Mouse (Mus musculus) G1E (cell line): ENCODE measurements around the gene Pecr. TPM values are rescaled to one million over a fixed set of nuclear protein-coding genes. Genes with fewer than 3 reads are reported as not detected.

Experiments
- ATAC-seq: 2 replicates; pipeline ENCODE4 v1.8.0; 2016; ENCODE audit warnings: mild to moderate bottlenecking; ENCODE audit not compliant: insufficient number of reproducible peaks, poor library complexity, low FRiP score, severe bottlenecking; ENCODE audit errors: extremely low read depth
- DNase-seq: peaks from one replicate; pipeline ENCODE4 v3.0.0; 2012; ENCODE audit warnings: low spot score
- H3K27me3 ChIP-seq: 2 replicates; pipeline ENCODE4 v1.6.1; 2012; ENCODE audit warnings: mild to moderate bottlenecking, low read length, inconsistent platforms; ENCODE audit not compliant: insufficient read depth
- H3K36me3 ChIP-seq: replicated peaks from 2 replicates; pipeline ENCODE3; 2012; ENCODE audit warnings: mild to moderate bottlenecking, inconsistent platforms
- H3K4me1 ChIP-seq: 2 replicates; pipeline ENCODE4 v1.6.1; 2012; ENCODE audit warnings: low read depth, low read length, inconsistent platforms, mixed read lengths; ENCODE audit not compliant: insufficient read depth
- H3K4me3 ChIP-seq: 2 replicates; pipeline ENCODE4 v1.5.1; 2012; ENCODE audit warnings: low read depth, mild to moderate bottlenecking, inconsistent platforms, low read length, moderate library complexity, mixed read lengths
- H3K9me3 ChIP-seq: replicated peaks from 2 replicates; pipeline ENCODE4 v1.6.1; 2012; ENCODE audit warnings: inconsistent platforms
- CTCF ChIP-seq: IDR thresholded peaks from 2 replicates; pipeline ENCODE4 v1.5.1; 2012; ENCODE audit warnings: low read depth, low read length, inconsistent platforms, mixed read lengths
- GATA1 ChIP-seq: IDR thresholded peaks from 2 replicates; pipeline ENCODE4 v1.6.1; 2012; ENCODE audit warnings: borderline replicate concordance, low read length, inconsistent platforms, mixed read lengths
- GATA2 ChIP-seq: IDR thresholded peaks from 2 replicates; pipeline ENCODE4 v1.6.1; 2012; ENCODE audit warnings: low read depth, low read length, inconsistent platforms, borderline replicate concordance
- POLR2AphosphoS5 ChIP-seq: IDR thresholded peaks from 2 replicates; pipeline ENCODE4 v1.6.1; 2012; ENCODE audit warnings: low read depth, low read length, inconsistent platforms; ENCODE audit not compliant: insufficient replicate concordance
- TAL1 ChIP-seq: conservative IDR thresholded peaks from 2 replicates; pipeline ENCODE4 v1.6.1; 2012; ENCODE audit warnings: low read depth, low read length, inconsistent platforms, mixed read lengths
- polyA plus RNA-seq: library from polyadenylated mRNA; stranded (reverse); fragments of >175 nt; gene quantifications from 2 replicates; pipeline ENCODE4 v1.2.3, GENCODE M21; 2012
- total RNA-seq, 2 experiments: library from RNA; stranded (forward) in 1 of 2; stranded (reverse) in 1 of 2; fragments of 200-1000 nt in 1 of 2; fragments of >200 nt in 1 of 2; fragmentation: Nextera tagmentation in 1 of 2; gene quantifications; 2 replicates each; pipeline ENCODE4 v1.2.3; 2014 to 2017

Pecr gene
- total and polyA plus RNA-seq, 3 experiments: 4.7 to 15.6 (median 13.1) TPM

GRCm38 (mm10) chr1:72290896-72291295, 6.8 kb upstream of the Pecr start:
- Histone ChIP-seq H3K27me3 (peaks cover 42% of the 10 kb centered on the region), H3K4me1 (peaks cover 3% of the 10 kb centered on the region; the same call in 1 of the 2 replicates), H3K36me3 (no peaks in the 10 kb centered on the region), H3K9me3 (no peaks in the 10 kb centered on the region), H3K4me3 (no peak overlapping the region)
- DNase-seq (no peak), ATAC-seq (no peak)
- no peak for TF ChIP-seq GATA2
- TF ChIP-seq POLR2AphosphoS5: no peak

- Histone ChIP-seq H3K4me3 (no peak overlapping the region), H3K4me1 (peaks cover 12% of the 10 kb centered on the region), H3K36me3 (no peaks in the 10 kb centered on the region), H3K27me3 (peaks cover 53% of the 10 kb centered on the region), H3K9me3 (no peaks in the 10 kb centered on the region)
- TF ChIP-seq POLR2AphosphoS5: no peak
- no peak for TF ChIP-seq CTCF
- no peak for TF ChIP-seq TAL1
- ATAC-seq: no peak
- no peak for DNase-seq
Measured at GRCm38 (mm10) chr1:72288527-72289150, 4.5 kb upstream of the Pecr start.

DNA sequence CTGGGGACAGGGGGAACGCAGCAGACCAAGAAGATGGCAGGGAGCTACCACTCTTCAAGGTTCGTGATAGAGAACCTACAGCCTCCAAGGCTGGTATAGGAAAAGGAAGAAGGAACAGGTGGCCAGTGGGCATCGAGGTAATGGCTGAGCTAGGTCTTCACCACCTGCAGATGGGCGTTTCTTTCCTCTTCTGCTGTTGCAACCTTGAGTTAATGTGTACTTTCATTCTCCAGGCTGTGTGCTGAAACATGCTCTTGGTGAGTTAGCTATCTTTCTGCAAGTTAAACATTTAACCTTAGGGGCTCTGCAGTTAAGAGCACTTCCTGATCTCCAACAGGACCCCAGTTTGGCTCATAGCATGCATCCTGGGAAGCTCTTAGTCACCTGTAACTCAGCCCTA, 3.8 kb upstream of the Pecr start:
- Histone ChIP-seq H3K9me3 (no peaks in the 10 kb centered on the region), H3K4me3 (no peak overlapping the region), H3K27me3 (peaks cover 53% of the 10 kb centered on the region), H3K36me3 (no peaks in the 10 kb centered on the region), H3K4me1 (peaks cover 15% of the 10 kb centered on the region)
- no peak for ATAC-seq
- TF ChIP-seq GATA1 (no peak), TAL1 (no peak), CTCF (no peak), POLR2AphosphoS5 (no peak), GATA2 (no peak)
- no peak for DNase-seq

DNA sequence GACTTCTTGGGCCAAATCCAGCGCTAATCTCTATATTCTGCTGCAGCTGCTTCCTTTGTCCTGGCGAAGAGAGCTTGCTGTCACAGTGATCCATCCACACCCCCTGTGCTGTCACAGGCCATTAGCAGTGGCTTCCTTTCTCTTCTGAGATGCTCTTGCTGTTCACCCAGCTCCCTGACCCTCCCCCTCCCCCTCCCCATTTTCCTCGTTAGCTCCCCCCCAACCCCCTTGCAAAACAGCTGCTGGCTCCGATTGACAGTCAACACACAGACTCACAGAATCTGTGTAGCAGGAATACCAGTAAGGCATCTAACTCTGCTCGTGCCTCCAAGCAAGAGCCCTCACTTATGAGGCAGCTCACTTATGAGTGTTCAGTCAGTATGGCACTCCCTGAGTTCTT, 2.8 kb upstream of the Pecr start:
- ATAC-seq: no peak
- Histone ChIP-seq H3K27me3 (peaks cover 53% of the 10 kb centered on the region), H3K9me3 (no peaks in the 10 kb centered on the region), H3K36me3 (no peaks in the 10 kb centered on the region), H3K4me3 (no peak overlapping the region), H3K4me1 (peaks cover 17% of the 10 kb centered on the region)
- DNase-seq: no peak
- TF ChIP-seq POLR2AphosphoS5: no peak
- no peak for TF ChIP-seq CTCF
- no peak for TF ChIP-seq GATA1
- TF ChIP-seq GATA2: no peak
- no peak for TF ChIP-seq TAL1

DNA sequence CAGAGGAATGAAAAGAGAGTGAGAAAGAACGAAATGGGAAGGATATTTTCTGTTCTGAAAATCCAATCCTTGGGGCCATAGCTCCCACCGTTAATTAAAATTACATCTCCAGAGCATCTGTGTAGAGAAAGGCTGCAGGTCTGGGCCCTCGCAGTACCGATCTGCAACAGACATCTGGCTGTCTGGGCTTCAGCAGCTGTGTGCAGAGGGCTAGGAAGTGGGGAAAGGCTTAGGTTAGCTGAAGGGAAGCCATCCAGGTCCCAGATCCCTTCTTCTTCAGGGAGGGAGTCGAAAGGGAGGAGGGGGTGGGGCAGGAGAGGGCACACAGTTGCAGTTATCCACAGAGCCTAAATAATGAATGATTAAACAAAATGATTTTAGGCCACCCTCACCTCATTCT, 425 bp upstream of the Pecr start:
- peak overlapping the region; percentile 74; the same call in 1 of the 2 replicates for H3K4me3 ChIP-seq
- TF ChIP-seq TAL1 (no peak), GATA2 (no peak), GATA1 (no peak), CTCF (no peak)

DNA sequence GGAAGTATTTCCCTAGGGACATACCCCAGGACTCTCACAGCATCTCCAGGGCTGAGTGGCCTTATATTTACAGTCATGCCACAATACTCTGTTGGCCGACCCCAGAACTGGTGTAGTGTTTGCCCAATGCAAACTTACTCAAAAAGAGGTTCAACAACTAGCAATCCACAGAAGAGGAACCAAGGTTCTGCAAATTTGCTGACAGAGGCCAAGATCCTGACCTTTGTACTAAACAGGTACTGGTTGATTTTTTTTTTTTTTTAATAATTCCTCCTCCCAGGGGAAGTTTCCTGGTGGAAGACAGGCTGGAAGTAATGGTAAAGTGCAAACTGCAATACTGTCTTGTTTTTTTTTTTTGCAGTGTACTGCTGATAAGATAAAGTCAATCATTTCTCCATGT, 1.5 kb downstream of the Pecr start:
- Histone ChIP-seq H3K4me3 (no peak overlapping the region), H3K36me3 (peaks cover 6% of the 10 kb centered on the region), H3K27me3 (peaks cover 29% of the 10 kb centered on the region), H3K4me1 (peaks cover 14% of the 10 kb centered on the region), H3K9me3 (no peaks in the 10 kb centered on the region)
- DNase-seq: no peak
- no peak for TF ChIP-seq GATA2
- no peak for TF ChIP-seq POLR2AphosphoS5
- no peak for TF ChIP-seq GATA1
- TF ChIP-seq TAL1: no peak
- TF ChIP-seq CTCF: no peak
- ATAC-seq: no peak

More for the DNA sequence above, 425 bp upstream of the Pecr start:
- Histone ChIP-seq H3K36me3 (no peaks in the 10 kb centered on the region), H3K4me1 (peaks cover 17% of the 10 kb centered on the region), H3K9me3 (no peaks in the 10 kb centered on the region), H3K27me3 (peaks cover 46% of the 10 kb centered on the region)
- ATAC-seq (no peak), DNase-seq (peak; percentile 6)

GRCm38 (mm10) chr1:72278085-72278484, 6.0 kb downstream of the Pecr start:
- peaks cover 2% of the 10 kb centered on the region; the same call in 1 of the 2 replicates for H3K4me1 ChIP-seq
- 0 out of 2 replicates have a peak, but pooled peaks cover 3% of the 10 kb centered on the region for H3K9me3 ChIP-seq
- H3K27me3 ChIP-seq: no peaks in the 10 kb centered on the region
- H3K4me3 ChIP-seq: no peak overlapping the region
- no peak for TF ChIP-seq GATA1
- ATAC-seq (no peak), DNase-seq (no peak)
- H3K36me3 ChIP-seq: peaks cover 43% of the 10 kb centered on the region

- no peak for ATAC-seq
- Histone ChIP-seq H3K36me3 (peaks cover 61% of the 10 kb centered on the region), H3K9me3 (no peaks in the 10 kb centered on the region)
Measured at GRCm38 (mm10) chr1:72263099-72263498, 21.0 kb downstream of the Pecr start.

More at GRCm38 (mm10) chr1:72263099-72263498, 21.0 kb downstream of the Pecr start:
- Histone ChIP-seq H3K27me3 (no peaks in the 10 kb centered on the region), H3K4me1 (peaks cover 4% of the 10 kb centered on the region; the same call in 1 of the 2 replicates), H3K4me3 (no peak overlapping the region)
- no peak for TF ChIP-seq CTCF
- no peak for TF ChIP-seq TAL1
- no peak for TF ChIP-seq GATA1
- no peak for TF ChIP-seq POLR2AphosphoS5
- TF ChIP-seq GATA2: no peak
- no peak for DNase-seq
